Mouse (Mus musculus): ENCODE data around the gene Tmem56.

Tmem56 gene

DNA sequence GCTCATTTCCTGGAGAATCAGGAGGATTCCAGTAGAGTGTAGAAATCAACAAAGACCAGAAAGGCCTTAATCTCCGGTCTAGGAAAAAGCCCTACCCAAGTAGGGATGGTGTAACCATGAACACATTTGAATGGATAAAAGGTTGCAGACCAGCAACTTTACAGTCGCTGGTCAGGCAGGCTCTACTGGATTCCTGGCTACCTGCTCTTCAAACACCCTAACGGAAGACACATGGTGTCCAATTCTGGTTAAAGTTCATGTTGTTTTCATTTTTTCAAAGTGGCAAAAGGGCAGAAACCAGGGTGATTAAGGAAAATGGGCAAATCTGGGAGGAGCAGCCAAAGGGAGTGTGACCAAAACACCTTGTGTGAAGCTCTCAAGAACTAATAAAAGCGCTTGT, 5.9 kb downstream of the Tmem56 start:
- DNase-seq = no peak

DNA sequence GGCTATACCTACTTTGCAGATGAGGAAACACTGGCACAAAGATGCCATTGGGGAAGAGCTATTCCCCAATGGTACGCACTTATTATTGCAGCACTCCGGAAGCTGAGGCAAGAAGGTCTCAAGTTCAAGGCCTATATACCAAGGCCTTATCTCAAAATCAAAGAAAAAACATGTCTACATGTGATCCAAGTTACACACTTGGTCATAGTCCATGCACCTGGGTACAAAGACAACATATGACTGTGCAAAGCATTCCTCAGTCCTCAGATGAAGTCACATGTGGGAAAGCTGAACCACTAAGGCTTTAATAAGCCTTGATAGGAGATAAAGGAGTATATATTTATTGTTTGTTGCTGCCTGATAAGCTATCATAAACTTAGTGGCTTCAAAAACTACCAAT, 8.9 kb downstream of the Tmem56 start:
- no peak for DNase-seq

DNA sequence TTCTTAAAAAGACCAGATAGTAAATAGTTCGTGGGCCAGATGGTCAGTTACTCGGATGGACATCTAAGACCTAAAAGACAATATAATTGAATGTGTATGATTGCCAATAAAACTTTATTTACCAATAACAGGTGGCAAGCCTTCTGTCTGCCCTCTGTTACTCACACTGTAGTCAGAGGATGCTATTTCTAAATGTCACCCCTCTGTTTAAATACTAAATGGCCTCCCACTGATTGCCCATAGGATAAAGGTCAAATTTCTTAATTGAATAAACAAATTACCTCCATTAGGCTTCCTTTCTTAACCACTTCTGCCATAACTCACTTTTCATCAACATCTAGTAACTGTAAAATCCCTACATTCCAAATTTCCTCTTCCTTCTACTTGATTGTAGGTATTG, 10.3 kb downstream of the Tmem56 start:
- DNase-seq = no peak

GRCm38 (mm10) chr3:121267283-121267682, 15.6 kb downstream of the Tmem56 start:
- no peak for DNase-seq

DNA sequence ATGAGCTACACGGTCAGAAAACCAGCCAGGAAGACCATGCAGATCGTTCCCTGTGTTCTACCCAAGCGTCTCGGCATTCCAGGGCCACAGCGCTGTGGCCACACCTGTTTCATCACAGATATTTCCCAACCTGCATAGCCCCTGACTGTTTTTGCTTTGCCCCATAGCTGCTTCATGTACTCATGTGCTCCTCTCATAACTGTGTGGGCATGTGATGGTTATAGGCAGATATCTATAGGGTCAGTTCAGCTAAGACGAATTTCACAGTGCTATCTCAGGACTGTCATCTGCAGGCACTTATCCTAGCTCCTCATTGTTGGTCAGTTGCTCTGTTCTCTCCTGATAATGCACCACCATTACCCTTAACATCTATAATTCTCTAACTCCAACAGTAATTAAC, 18.7 kb downstream of the Tmem56 start:
- no peak for DNase-seq

- DNase-seq = peak in 1 of 2 experiments; percentile 89
These were observed 19.7 kb downstream of the Tmem56 start for GRCm38 (mm10) chr3:121263205-121263548.

GRCm38 (mm10) chr3:121262521-121263204, 20.2 kb downstream of the Tmem56 start:
- peak; percentile 86 to 87 for DNase-seq

- no peak for DNase-seq
These were observed 20.9 kb downstream of the Tmem56 start for GRCm38 (mm10) chr3:121261939-121262520.

DNA sequence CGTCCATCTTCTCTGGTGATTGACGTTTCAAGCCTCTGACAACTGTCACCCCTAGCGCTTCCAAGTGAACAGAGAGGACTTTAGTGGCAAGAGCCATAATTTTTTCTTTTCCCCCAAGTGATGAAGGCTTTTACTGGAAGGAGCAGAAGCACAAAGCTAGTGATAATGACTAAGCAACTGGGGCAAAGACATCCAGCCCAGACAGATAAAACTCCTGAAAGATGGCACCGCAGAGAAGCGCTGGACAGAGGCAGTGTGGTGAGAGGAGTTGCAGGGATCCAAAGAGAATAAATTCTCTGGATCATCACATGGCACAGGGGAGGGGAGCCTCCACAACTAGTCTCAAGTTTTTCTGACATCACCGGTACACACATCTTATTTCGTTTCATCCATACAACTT, 21.6 kb downstream of the Tmem56 start:
- no peak for DNase-seq

- DNase-seq = peak; percentile 55 to 61
These were observed 22.1 kb downstream of the Tmem56 start for GRCm38 (mm10) chr3:121260831-121261230.

- peak; percentile 44 to 56 for DNase-seq
These were observed 22.9 kb downstream of the Tmem56 start for GRCm38 (mm10) chr3:121260041-121260440.

DNA sequence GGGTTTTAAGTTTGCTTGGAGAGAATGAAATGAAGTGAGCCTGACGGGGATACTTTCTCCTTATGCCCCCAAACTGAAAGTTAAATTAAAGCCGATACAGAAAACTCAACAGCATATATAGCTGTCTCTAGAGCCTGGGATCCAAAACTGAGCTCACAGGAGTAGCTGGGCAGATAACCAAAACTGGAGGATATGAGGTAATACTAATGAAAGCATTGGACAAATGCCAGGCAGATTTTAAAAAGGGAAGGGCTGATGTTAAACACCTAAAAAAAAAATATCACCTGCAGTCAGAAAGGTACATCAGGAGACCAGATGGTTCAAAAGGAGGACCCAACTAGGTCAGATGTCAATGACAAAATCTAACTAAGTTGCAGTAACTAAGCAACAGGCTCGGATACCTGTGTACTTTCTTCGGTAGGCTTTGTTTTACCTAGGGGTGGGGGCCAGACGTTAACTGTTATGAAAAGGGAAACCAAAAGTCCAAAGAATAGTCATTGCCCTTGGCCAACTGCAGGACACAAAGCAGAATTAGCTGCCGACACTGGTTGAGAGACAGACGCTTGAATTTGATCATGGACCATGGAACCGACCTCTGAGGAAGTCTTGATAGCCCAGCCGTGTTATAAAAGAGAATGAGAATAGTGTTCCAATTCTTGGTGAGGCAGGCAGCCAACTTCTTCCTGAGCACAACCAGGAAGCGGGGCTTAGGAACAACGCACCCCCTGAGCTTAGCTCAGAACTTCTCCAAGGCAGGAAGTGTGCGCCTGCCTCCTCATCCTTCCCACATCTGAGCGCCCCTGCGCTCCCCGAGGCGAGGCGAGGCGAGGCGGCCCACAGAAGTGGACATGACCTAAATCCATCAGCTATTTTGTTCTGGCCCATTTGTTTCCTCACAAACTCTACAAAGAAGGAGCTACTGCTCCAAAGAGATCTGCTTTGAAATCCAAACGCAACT, 24.1 kb downstream of the Tmem56 start:
- DNase-seq = peak; percentile 50 to 58

GRCm38 (mm10) chr3:121257418-121257817, 25.5 kb downstream of the Tmem56 start:
- peak in 1 of 2 experiments; percentile 29 for DNase-seq

- no peak for DNase-seq
These were observed 26.8 kb downstream of the Tmem56 start for GRCm38 (mm10) chr3:121256131-121256530.

GRCm38 (mm10) chr3:121255501-121255900, 27.4 kb downstream of the Tmem56 start:
- DNase-seq = no peak

DNA sequence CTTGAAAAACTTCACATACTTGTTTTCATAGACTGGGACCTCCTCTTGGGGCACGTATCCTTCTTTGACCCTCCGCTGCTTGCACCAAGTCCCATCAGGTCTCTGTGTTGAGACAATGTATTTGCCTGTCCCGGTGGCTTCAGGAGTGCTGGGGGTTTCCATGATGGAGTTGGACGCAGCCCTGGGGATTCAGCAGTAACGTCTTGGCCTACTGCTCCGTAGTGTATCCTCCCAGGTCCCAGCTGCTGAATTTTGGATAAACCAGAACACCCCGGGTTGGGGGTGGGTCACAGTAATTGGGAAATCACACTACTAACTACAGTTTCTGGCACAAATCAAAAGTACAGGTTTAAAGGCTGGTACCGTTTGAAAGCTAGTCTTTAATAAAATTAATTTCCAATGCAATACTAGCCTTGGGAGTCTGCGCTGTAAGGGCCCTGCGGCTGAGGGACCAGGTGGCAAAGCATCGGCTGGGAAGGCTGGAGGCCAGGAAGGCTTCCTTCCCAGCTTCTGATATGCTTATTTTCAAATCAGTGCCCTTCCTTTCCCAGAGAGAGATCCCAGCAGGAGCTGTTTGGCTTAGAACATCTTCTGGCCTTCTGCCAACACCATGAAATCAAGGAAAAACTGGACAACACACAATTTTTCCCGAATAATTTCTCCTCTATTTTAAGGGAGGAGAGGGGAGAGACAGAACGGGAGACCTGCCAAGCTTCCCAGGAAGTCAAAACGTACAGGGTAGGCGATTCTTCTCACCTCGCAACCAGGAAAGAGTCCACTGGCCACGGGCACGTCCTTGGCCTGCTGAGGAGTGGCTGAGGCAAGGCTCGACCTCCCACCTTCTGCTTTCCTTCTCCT, 32.1 kb downstream of the Tmem56 start:
- peak; percentile 87 to 88 for DNase-seq

DNA sequence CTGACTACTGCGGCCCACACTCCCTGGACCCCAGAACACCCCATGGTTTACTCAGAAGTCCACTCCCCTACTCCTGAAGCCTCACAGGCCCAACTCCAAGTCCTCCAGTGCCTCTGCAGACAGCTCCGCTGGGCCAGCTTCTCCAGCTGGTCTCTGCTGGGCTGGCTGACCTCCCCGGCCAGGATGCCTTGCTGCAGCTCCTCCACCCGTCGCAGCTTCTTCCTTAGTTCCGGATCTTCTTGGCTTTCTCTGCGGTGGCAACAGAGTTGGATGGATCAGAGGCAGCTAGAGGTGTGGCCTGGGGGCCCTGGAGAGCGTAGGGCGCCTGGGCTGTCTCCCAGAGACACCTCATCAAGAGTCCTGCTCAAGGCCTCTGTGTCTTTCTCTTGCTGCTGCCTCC, 32.9 kb downstream of the Tmem56 start:
- peak; percentile 51 to 53 for DNase-seq

GRCm38 (mm10) chr3:121242941-121243340, 40.0 kb downstream of the Tmem56 start:
- no peak for DNase-seq

GRCm38 (mm10) chr3:121242111-121242936, 40.6 kb downstream of the Tmem56 start:
- DNase-seq = no peak

GRCm38 (mm10) chr3:121240362-121241040, 42.4 kb downstream of the Tmem56 start:
- DNase-seq = no peak

DNA sequence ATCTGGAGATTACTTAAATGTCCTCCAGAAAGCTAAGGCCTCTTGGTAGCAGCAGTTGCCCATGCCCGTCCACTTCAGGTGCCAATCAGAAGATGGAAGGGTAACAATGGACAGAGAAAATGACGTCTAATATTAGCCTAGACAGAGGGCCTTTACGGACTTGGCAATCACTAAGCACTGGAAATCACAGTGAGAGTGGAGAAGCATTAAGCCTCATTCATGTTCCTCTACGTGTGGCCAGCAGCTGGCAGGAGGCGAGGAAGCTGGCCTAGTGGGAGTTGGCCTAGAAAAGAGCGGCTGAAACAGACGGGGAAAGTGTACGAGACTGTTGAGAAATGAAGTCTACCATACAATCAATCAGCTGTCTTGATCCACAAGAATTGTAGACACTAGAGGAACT, 43.8 kb downstream of the Tmem56 start:
- peak; percentile 53 to 65 for DNase-seq

Measured in cerebellum, postnatal 25 days (tissue).